Mouse (Mus musculus): ENCODE measurements around the gene Fbxw5.

Fbxw5 gene

GRCm38 (mm10) chr2:25500576-25501405, at the start of gene Fbxw5:
Fbxw5 (plus strand) TSS chr2:25500750.
- no peak for TF ChIP-seq GATA4 (IDR thresholded peaks at IDR 0.05; ENCODE audit: insufficient replicate concordance, low read length)

DNA sequence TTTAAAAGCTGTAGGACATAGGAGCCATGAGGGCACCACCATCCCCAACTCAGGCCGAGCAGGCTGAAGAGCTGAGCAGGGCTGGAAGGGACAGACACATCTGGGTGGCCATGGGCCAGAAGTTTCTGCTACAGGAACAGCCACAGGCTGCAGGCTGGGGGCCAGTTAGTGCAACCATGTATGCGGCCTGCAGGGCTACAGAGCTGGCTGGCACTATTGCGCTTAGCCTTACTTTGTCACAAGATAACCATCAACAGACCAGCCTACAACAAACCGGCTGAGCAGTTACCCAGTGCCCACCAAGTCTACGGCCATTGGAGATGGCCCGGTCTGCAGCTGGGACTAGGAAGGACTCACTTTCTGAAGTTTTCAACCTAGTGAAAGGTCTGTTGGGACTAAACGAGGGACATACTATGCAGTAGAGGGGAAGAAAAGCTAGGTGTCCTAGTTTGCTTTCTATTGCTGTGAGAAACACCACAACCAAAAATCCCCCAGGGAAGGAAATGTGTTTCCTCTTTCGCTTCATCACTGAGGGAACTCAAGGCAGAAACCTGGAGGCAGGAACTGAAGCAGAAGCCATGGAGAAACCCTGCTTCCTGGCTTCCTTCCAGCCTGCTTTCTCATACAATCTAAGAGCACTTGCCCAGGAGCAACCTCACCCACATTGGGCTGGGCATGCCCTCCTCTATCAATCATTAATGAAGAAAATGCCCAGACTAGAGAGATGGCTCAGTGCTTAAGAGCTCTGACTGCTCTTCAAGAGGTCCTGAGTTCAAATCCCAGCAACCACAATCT, 49.5 kb upstream of the Fbxw5 start:
- TF ChIP-seq GATA4 (IDR thresholded peaks at IDR 0.05; ENCODE audit: insufficient replicate concordance, low read length): no peak

GRCm38 (mm10) chr2:25452951-25453350, 47.6 kb upstream of the Fbxw5 start:
- TF ChIP-seq GATA4 (IDR thresholded peaks at IDR 0.05; ENCODE audit: insufficient replicate concordance, low read length): no peak

DNA sequence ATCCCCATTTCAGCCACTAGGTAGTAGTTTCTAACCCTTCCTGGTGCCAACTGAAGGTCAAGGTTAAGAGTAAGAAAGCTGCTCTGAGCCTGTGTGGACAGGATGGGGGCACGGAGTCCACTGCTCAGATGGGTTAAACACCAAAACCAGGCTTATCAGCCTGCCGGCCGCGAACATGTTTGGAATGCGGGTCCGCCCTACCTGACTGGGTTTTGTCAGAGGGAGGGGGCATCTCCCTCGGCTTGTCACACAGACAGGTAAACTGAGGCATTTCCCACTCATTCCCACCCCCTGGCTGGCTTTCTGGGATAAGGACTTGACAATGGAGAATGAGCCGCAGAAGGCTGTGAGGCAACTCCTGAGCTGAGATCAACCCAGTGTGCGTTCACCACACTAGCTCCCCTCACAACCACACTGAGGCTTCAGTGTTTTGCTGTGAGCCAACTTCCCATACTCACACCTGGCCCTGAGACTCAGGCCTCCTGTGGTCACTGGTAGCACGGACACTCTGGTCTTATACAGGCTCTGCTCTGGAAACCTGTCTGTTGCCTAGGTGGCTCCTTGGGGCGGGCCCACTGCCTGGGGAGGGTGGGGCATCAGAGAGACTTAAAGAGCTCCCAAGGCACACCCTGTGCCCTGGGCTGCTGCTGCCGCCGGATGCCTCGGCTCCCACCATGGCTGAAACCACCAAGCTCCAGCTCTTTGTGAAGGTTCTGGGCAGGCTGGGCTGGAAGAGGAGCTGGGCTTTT, 44.2 kb upstream of the Fbxw5 start, which contains the start of gene Clic3:
Gene Clic3, plus strand, starts transcription at position 634 of the 749 bp plus-strand sequence.
- no peak for TF ChIP-seq GATA4 (IDR thresholded peaks at IDR 0.05; ENCODE audit: insufficient replicate concordance, low read length)

DNA sequence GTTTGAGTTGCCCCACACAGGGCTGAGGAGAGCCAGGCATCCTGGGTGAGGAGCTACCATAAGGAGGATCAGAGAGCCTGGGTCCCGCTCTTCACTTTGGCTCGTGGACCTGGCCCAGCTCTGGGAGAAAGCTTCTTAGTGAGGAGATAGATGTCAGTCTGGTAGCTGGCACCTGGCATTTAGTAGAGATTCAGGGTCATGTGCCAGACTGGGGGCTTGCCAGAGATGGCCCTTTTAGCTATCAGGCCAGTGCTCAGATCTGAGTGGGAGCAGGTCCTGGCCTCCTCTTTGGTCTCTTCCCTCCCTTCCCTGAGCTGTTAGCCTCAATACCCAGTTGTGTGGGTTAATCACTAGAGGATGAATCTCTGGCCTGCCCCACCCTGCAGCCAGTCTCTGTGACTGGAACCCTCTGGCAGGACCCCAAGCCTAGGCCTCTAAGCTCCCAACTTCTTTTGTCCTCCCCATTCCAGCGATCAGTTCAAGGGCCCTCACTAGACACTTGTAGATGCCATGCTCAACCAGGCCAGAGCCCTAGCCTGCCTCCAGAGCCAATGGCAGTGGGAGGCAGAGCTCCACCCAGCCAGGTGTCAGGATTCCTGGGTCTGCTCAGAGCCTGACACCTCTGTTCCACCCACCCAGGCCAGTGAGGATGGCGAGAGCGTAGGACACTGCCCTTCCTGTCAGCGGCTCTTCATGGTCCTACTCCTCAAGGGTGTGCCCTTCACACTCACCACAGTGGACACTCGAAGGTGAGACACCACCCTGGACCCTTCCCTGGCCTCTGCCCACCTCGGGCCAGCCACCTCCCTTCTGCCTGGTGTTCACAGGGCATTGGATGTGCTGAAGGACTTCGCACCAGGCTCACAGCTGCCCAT, 43.3 kb upstream of the Fbxw5 start:
- no peak for TF ChIP-seq GATA4 (IDR thresholded peaks at IDR 0.05; ENCODE audit: insufficient replicate concordance, low read length)

DNA sequence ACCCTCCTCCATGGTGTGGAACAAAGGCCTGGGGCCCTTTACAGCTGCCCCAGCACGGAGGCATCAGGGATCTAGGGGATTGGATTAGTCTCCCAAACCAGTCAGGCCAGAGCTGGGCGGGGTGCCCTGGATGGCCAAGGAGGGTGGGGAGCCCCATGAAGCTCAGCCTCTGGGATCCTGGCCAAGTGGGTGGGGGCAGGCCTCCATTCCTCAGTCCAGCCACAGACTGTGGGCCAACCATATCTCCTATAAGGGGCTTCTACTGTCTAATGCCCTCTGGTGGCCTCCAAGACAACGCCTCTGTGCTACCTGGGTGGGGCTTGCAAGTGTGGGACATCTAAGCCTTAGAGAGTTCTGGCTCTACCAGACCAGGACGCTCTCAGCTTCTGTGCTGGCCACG, 41.6 kb upstream of the Fbxw5 start:
- no peak for TF ChIP-seq GATA4 (IDR thresholded peaks at IDR 0.05; ENCODE audit: insufficient replicate concordance, low read length)

GRCm38 (mm10) chr2:25460135-25460534, 40.4 kb upstream of the Fbxw5 start:
- TF ChIP-seq GATA4 (IDR thresholded peaks at IDR 0.05; ENCODE audit: insufficient replicate concordance, low read length): no peak

DNA sequence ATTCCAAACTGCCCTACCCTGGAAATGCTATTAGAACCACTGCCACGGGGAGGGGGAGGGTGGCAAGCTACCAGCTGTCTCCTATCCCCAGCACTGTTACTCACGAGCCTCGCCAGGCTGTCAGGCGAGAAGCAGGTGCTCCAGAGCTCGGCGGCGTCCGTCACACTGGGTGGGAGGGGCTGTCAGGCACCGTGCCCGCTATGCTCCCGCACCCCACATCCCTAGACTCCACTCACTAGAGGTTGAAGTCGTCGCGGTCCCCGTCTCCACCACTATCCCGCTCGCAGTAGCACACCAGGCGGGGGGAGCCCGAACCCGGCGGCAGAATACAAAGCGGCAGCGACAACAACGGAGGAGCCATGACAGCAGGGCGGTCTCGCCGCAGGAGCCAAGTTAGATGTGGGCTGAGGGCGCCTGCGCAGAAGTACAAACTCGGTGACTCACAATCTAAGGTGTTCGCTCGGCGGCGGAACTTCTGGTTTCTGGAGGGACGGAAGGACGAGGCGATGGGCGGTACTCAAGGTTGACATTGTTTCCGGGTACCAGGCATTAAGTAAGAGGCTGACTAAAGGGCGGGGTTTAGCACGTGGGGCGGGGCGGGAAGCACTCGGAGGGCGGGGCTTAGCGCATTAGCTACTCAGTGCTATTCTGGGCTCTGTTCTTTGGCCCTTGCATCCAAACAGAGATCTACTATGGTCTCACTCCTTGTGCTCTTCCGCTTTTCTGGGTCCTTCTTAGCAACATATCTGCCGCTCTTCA, 39.8 kb upstream of the Fbxw5 start, which contains the start of gene Paxx:
Gene Paxx, minus strand, starts transcription at position 544 of the 759 bp plus-strand sequence.
- no peak; the same call in 1 of the 2 replicates for TF ChIP-seq GATA4 (IDR thresholded peaks at IDR 0.05; ENCODE audit: insufficient replicate concordance, low read length)

DNA sequence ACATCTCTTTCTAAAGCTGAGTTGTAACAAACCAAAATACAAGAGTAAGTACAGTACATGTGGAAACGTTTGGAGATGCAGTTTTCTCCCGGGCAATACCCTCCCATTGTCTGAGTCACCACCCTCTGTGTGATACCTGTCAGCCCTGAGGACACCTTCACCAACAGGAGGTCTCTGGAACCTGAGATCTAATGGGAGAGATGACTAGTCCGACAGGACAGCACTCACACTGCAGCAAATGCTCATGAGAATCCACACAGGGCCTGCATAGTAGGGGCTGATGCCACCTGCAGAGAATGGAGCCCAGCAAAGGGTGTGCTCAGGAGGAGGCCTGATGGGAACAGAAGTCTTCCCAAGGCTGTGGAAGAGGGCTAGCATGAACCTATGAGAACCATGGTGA, 39.1 kb upstream of the Fbxw5 start:
- no peak for TF ChIP-seq GATA4 (IDR thresholded peaks at IDR 0.05; ENCODE audit: insufficient replicate concordance, low read length)

DNA sequence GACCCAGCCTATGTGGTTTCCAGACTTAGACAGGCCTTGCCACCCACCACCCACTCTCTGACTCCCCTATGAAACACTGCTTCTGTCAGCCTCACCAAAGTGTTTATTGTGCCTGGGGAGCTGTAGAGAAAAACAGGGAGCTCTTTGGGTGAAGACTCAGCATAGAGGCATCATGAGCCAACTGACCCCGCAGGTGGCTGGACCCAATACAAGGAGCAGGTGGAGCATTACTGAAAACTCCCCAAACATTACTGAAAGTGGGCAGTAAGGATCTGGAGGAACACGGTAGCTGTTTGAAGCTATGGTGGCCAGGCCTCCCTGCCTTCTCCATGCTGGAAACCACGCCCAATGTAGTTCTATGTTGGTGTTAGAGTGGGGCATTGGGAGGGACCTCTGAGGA, 36.9 kb upstream of the Fbxw5 start:
- no peak for TF ChIP-seq GATA4 (IDR thresholded peaks at IDR 0.05; ENCODE audit: insufficient replicate concordance, low read length)

DNA sequence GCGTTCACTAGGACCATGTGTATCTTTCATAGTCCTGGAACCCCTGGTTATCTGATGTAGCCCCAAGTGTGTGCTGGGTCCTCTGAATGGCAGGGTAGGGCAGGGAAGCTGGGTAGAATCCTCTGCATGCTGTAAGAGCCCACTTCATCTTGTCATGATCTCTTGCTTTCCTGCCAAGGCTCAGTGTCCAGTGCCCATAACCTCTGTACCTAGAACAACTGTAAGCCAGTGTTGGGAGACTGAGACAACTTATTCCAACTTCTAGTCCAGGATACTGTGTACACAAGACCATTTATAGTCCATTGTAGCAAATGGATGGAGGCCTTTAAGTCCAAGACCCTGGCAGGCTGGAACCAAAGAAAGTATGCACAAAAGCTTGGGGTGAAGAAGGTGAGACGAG, 35.3 kb upstream of the Fbxw5 start:
- TF ChIP-seq GATA4 (IDR thresholded peaks at IDR 0.05; ENCODE audit: insufficient replicate concordance, low read length): no peak

- no peak for TF ChIP-seq GATA4 (IDR thresholded peaks at IDR 0.05; ENCODE audit: insufficient replicate concordance, low read length)
Measured at GRCm38 (mm10) chr2:25465816-25466635, 34.5 kb upstream of the Fbxw5 start.

All from liver, adult (tissue).